Mouse (Mus musculus): ENCODE data around the gene Ankrd11. TPM values are rescaled to one million over a fixed set of nuclear protein-coding genes. Genes with fewer than 3 reads are reported as not detected.

Ankrd11 gene
- total and polyA plus RNA-seq, 3 experiments = 49.2 to 235 (median 87.7) TPM

DNA sequence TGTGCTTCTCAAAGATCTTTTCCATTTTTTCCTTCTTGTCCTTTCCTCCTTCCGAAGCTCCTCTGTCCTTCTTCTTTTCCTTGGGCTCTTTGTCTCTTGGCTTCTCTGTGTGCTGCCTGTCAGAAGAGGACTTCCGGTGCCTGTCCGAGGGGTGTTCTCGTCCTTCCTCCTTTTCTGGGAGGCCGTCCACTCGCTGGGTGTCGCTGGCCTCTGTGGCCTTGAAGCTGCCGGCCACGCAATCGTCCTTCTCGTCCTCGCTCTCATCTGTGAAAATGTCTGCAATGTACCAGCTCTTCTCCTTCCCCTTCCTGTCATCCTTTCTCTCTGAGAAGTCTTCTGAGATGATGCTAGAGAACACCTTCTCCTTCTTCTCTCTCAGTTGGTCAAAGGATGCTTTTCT is 148.6 kb downstream of the Ankrd11 start:
- H3K4me3 ChIP-seq (ENCODE audit: control insufficient read depth in 1 of 2, insufficient read depth in 1 of 2, low read depth in 2 of 2, low read length in 2 of 2) = no peak overlapping the region
- DNase-seq (ENCODE audit: low read depth, low spot score) = no peak
- no peaks in the 10 kb centered on the region for H3K4me1 ChIP-seq (ENCODE audit: control insufficient read depth in 1 of 2, insufficient read depth in 2 of 2, low read length in 2 of 2)
- TF ChIP-seq CTCF (IDR thresholded peaks at IDR 0.05 in 2 of 3, conservative IDR thresholded peaks at IDR 0.05 in 1 of 3; ENCODE audit: control insufficient read depth in 1 of 3, insufficient read depth in 1 of 3, low read depth in 2 of 3, low read length in 3 of 3, poor library complexity in 1 of 3, severe bottlenecking in 1 of 3) = no peak
- no peak for TF ChIP-seq ETS1 (IDR thresholded peaks at IDR 0.05; ENCODE audit: low read depth, low read length)
- no peak for TF ChIP-seq USF2 (IDR thresholded peaks at IDR 0.05; ENCODE audit: borderline replicate concordance in 1 of 2, insufficient read depth in 1 of 2, low read depth in 1 of 2, low read length in 2 of 2)
- no peak for TF ChIP-seq JUND (IDR thresholded peaks at IDR 0.05; ENCODE audit: low read depth, low read length)
- no peak for TF ChIP-seq RCOR1 (IDR thresholded peaks at IDR 0.05; ENCODE audit: low read depth, low read length)
- no peak for TF ChIP-seq ZNF384 (IDR thresholded peaks at IDR 0.05; ENCODE audit: low read depth, low read length)
- no peak for TF ChIP-seq MEF2A (IDR thresholded peaks at IDR 0.05; ENCODE audit: extremely low read depth, insufficient replicate concordance, low read depth, low read length, poor library complexity, severe bottlenecking)
- no peak for TF ChIP-seq SMC3 (IDR thresholded peaks at IDR 0.05; ENCODE audit: low read depth, low read length)
- TF ChIP-seq CHD2 (IDR thresholded peaks at IDR 0.05; ENCODE audit: low read length) = no peak
- TF ChIP-seq UBTF (IDR thresholded peaks at IDR 0.05; ENCODE audit: borderline replicate concordance, insufficient read depth, low read depth, low read length) = no peak
- no peak for TF ChIP-seq NELFE (IDR thresholded peaks at IDR 0.05; ENCODE audit: low read depth, low read length)
- no peak for TF ChIP-seq BHLHE40 (IDR thresholded peaks at IDR 0.05; ENCODE audit: borderline replicate concordance, low read depth, low read length)
- no peak for TF ChIP-seq TCF12 (IDR thresholded peaks at IDR 0.05; ENCODE audit: low read depth, low read length)
- TF ChIP-seq POLR2AphosphoS5 (IDR thresholded peaks at IDR 0.05; ENCODE audit: borderline replicate concordance, low read depth, low read length) = no peak
- no peak for TF ChIP-seq USF1 (IDR thresholded peaks at IDR 0.05; ENCODE audit: low read depth, low read length)
- no peak for TF ChIP-seq MAFK (IDR thresholded peaks at IDR 0.05; ENCODE audit: borderline replicate concordance, low read depth, low read length)
- no peak for TF ChIP-seq GABPA (IDR thresholded peaks at IDR 0.05; ENCODE audit: low read depth, low read length)
- TF ChIP-seq MYB (IDR thresholded peaks at IDR 0.05; ENCODE audit: low read depth, low read length) = no peak
- no peak for TF ChIP-seq NRF1 (IDR thresholded peaks at IDR 0.05; ENCODE audit: insufficient read depth, low read depth, low read length, poor library complexity, severe bottlenecking)
- TF ChIP-seq CHD1 (IDR thresholded peaks at IDR 0.05; ENCODE audit: low read depth, low read length) = no peak
- H3K27ac ChIP-seq (ENCODE audit: control insufficient read depth, low read depth, low read length) = no peak overlapping the region
- H3K9ac ChIP-seq (ENCODE audit: control insufficient read depth, low read depth, low read length, poor library complexity, severe bottlenecking) = no peak overlapping the region
- no peaks in the 10 kb centered on the region for H3K79me2 ChIP-seq (ENCODE audit: control insufficient read depth, insufficient read depth, low read length, poor library complexity)
- no peaks in the 10 kb centered on the region for H3K9me3 ChIP-seq (replicated peaks; ENCODE audit: insufficient read depth, low read length)
- peaks cover 0 to 32% of the 10 kb centered on the region in 2 experiments; a peak in 2 of 4 replicates for H3K36me3 ChIP-seq (ENCODE audit: control insufficient read depth in 1 of 2, insufficient read depth in 2 of 2, low read length in 2 of 2)
- no peaks in the 10 kb centered on the region for H3K27me3 ChIP-seq (ENCODE audit: control insufficient read depth in 1 of 2, insufficient read depth in 2 of 2, low read length in 2 of 2)

DNA sequence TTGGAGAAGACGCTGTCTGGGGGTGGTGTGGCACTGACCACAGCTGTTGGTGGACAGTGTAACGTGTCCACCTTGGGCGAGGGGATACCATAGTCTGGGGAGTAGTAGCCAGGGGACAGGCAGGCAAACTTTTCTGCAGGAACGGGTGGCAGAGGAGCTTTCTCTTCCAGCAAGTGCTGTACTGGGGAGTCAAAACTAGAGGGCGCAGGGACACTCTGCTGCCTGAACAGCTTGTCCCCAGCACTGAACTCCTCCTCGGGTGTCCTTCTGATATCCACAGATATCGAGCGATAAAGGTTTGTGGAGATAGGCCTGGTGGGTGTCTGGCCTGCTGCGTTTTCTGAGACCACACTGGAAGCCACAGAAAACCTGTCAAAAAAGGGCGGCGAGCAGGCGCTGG is 150.6 kb downstream of the Ankrd11 start:
- Histone ChIP-seq H3K27me3 (ENCODE audit: control insufficient read depth in 1 of 2, insufficient read depth in 2 of 2, low read length in 2 of 2) (no peaks in the 10 kb centered on the region), H3K9ac (ENCODE audit: control insufficient read depth, low read depth, low read length, poor library complexity, severe bottlenecking) (no peak overlapping the region), H3K4me1 (ENCODE audit: control insufficient read depth in 1 of 2, insufficient read depth in 2 of 2, low read length in 2 of 2) (no peaks in the 10 kb centered on the region), H3K27ac (ENCODE audit: control insufficient read depth, low read depth, low read length) (no peak overlapping the region), H3K79me2 (ENCODE audit: control insufficient read depth, insufficient read depth, low read length, poor library complexity) (no peaks in the 10 kb centered on the region), H3K4me3 (ENCODE audit: control insufficient read depth in 1 of 2, insufficient read depth in 1 of 2, low read depth in 2 of 2, low read length in 2 of 2) (no peak overlapping the region), H3K36me3 (ENCODE audit: control insufficient read depth in 1 of 2, insufficient read depth in 2 of 2, low read length in 2 of 2) (peaks cover 0 to 26% of the 10 kb centered on the region in 2 experiments; a peak in 2 of 4 replicates), H3K9me3 (replicated peaks; ENCODE audit: insufficient read depth, low read length) (no peaks in the 10 kb centered on the region)
- TF ChIP-seq CTCF (IDR thresholded peaks at IDR 0.05 in 2 of 3, conservative IDR thresholded peaks at IDR 0.05 in 1 of 3; ENCODE audit: control insufficient read depth in 1 of 3, insufficient read depth in 1 of 3, low read depth in 2 of 3, low read length in 3 of 3, poor library complexity in 1 of 3, severe bottlenecking in 1 of 3) = peak in 2 of 3 experiments; percentile 39 to 45; a peak in 4 of 6 replicates
- 0 out of 2 replicates have a peak, but pooled peaks have one; percentile 17 for TF ChIP-seq SMC3 (IDR thresholded peaks at IDR 0.05; ENCODE audit: low read depth, low read length)
- TF ChIP-seq KAT2A (conservative IDR thresholded peaks at IDR 0.05; ENCODE audit: low read depth, low read length) = no peak
- TF ChIP-seq RAD21 (IDR thresholded peaks at IDR 0.05; ENCODE audit: low read depth, low read length) = peak; percentile 17
- 0 out of 2 replicates have a peak, but pooled peaks have one; percentile 42 for TF ChIP-seq POLR2AphosphoS5 (IDR thresholded peaks at IDR 0.05; ENCODE audit: borderline replicate concordance, low read depth, low read length)
- DNase-seq (ENCODE audit: low read depth, low spot score) = no peak
